In the genomic region with DNA sequence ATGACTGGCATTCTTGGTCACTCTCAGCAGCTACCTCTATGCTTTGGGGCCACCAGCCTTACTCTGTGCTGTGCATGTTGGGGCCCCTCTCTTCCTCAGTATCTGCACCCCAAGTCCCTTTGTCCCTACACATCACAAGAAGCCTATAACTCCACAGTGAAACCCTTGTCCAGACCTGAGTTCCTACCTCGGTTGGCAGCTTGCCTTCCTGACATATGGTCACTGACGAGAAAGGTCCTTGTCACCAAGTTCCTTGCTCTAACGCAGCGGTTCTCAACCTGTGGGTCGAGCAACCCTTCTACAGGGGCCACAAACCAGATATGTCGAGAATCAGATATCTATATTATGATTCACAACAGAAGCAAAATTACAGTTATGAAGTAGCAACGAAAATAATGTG, we compare ENCODE assay signal across 26 mouse cellular contexts. TPM values are rescaled to one million over a fixed set of nuclear protein-coding genes. Genes with fewer than 3 reads are reported as not detected.
DNase-seq lines count a peak whose midpoint lies in the region; ATAC-seq and TF ChIP-seq lines count a peak whose summit lies in the region.
"Had no signal": no experiment of that assay in that cellular context is flagged by ENCODE, and none has a peak within 500 bp of the region (broad histone marks: within the 10 kb centered on the region; RNA-seq: fewer than 3 reads in every experiment).

No protein-coding gene starts in this region.

- no peak for TF ChIP-seq CTCF in cerebellum, adult 2 months (IDR thresholded peaks at IDR 0.05; ENCODE audit: borderline replicate concordance, insufficient read depth, low read depth, low read length)

- no peak overlapping the region for H3K9ac ChIP-seq in heart, embryonic 11.5 days (ENCODE audit: low read depth, low read length)
- H3K9ac ChIP-seq: embryonic facial prominence, embryonic 12.5 days; forebrain, embryonic 13.5 days; forebrain, embryonic 15.5 days; forebrain, postnatal 0 days had no signal

- no peaks in the 10 kb centered on the region for H3K9me3 ChIP-seq in heart, embryonic 11.5 days (replicated peaks; ENCODE audit: control insufficient read depth, low read length)
- H3K9me3 ChIP-seq: embryonic facial prominence, embryonic 10.5 days; embryonic facial prominence, embryonic 12.5 days; forebrain, embryonic 13.5 days; forebrain, embryonic 15.5 days; G1E had no signal

- peak; percentile 31 to 50 for DNase-seq in cerebellum, adult 2 months
- no peak for DNase-seq in cerebellum, adult 9-11 months
- peak; percentile 52 to 72 for DNase-seq in cerebellum, postnatal 25 days
- no peak for DNase-seq in cerebellum, postnatal 4 days (ENCODE audit: low spot score in 2 of 2)
- DNase-seq in heart, adult 11 months = peak; percentile 82
- DNase-seq in adrenal gland, postnatal 25 days = no peak
- DNase-seq: adrenal gland, adult 8-10 months; adrenal gland, postnatal 14 days; B cell, adult 2 months; cerebellum, adult 11 months; cerebellum, adult 8-10 months; forebrain, postnatal 0 days had no signal

- H3K4me3 ChIP-seq in cerebellum, adult 2 months (replicated peaks; ENCODE audit: insufficient read depth, low read depth, low read length) = no peak overlapping the region
- H3K4me3 ChIP-seq in heart, embryonic 11.5 days (ENCODE audit: low read depth, low read length) = no peak overlapping the region
- H3K4me3 ChIP-seq: embryonic facial prominence, embryonic 10.5 days; embryonic facial prominence, embryonic 12.5 days; forebrain, embryonic 13.5 days; forebrain, embryonic 15.5 days had no signal

- H3K4me2 ChIP-seq in heart, embryonic 11.5 days = no peak overlapping the region
- H3K4me2 ChIP-seq: embryonic facial prominence, embryonic 12.5 days; forebrain, embryonic 13.5 days; forebrain, embryonic 15.5 days had no signal

- no peak overlapping the region for H3K27ac ChIP-seq in cerebellum, adult 2 months (ENCODE audit: insufficient read depth, low read length)
- no peak overlapping the region for H3K27ac ChIP-seq in heart, embryonic 11.5 days (ENCODE audit: low read depth, low read length)
- H3K27ac ChIP-seq: embryonic facial prominence, embryonic 10.5 days; embryonic facial prominence, embryonic 12.5 days; forebrain, embryonic 13.5 days; forebrain, embryonic 15.5 days had no signal

- peaks cover 4% of the 10 kb centered on the region for H3K4me1 ChIP-seq in cerebellum, adult 2 months (ENCODE audit: control insufficient read depth, insufficient read depth, low read length)
- H3K4me1 ChIP-seq in heart, embryonic 11.5 days (ENCODE audit: control insufficient read depth, insufficient read depth, low read length) = peaks cover 13% of the 10 kb centered on the region
- H3K4me1 ChIP-seq: forebrain, embryonic 13.5 days; forebrain, embryonic 15.5 days had no signal

- 30% methylated on average over 7 of the region's 7 CpGs for WGBS in cerebellum, adult 2 months
- 66% methylated on average over 7 of the region's 7 CpGs for WGBS in heart, embryonic 11.5 days (ENCODE audit: insufficient replicate concordance)

- no peak for TF ChIP-seq POLR2A in cerebellum, adult 2 months (IDR thresholded peaks at IDR 0.05; ENCODE audit: borderline replicate concordance, insufficient read depth, low read length)

- ATAC-seq in heart, embryonic 11.5 days (replicated peaks; ENCODE audit: insufficient number of reproducible peaks, low FRiP score, low TSS enrichment) = no peak
- ATAC-seq: activated CD4-positive, CD25-positive, alpha-beta regulatory T cell, adult 4 months; CD4-positive, CD25-positive, alpha-beta regulatory T cell, adult 4 months; forebrain, embryonic 13.5 days; forebrain, embryonic 15.5 days; forebrain, postnatal 0 days; Patski had no signal

- no peaks in the 10 kb centered on the region for H3K27me3 ChIP-seq in cerebellum, adult 2 months (ENCODE audit: control insufficient read depth, insufficient read depth, low read length)
- H3K27me3 ChIP-seq in heart, embryonic 11.5 days (ENCODE audit: control insufficient read depth, insufficient read depth, low read length) = peaks cover 3% of the 10 kb centered on the region; the same call in 1 of the 2 replicates
- H3K27me3 ChIP-seq: embryonic facial prominence, embryonic 12.5 days; forebrain, embryonic 13.5 days; forebrain, embryonic 15.5 days; Patski had no signal

- H3K36me3 ChIP-seq in heart, embryonic 11.5 days (ENCODE audit: control insufficient read depth, insufficient read depth, low read length) = no peaks in the 10 kb centered on the region
- H3K36me3 ChIP-seq: embryonic facial prominence, embryonic 10.5 days; embryonic facial prominence, embryonic 12.5 days; forebrain, embryonic 15.5 days; G1E had no signal

RNA-seq across cellular contexts. Expression of gene Lbp, which starts 23.2 kb away (rescaled TPM):
- polyA plus RNA-seq in cerebellum, adult 2 months (2012; rRNA removed) = 2.8 and 9.2 TPM in 2 replicates
- polyA plus RNA-seq in heart, embryonic 11.5 days (2014; fragmentation: Nextera tagmentation; extraction: Ambion mirVana) = 9.2 and 10.1 TPM in 2 replicates
- total RNA-seq in adrenal gland, postnatal 25 days (2021) = 11.5 and 12.4 TPM in 2 replicates
- total RNA-seq: G1E had no signal
- polyA plus RNA-seq: G1E had no signal

RNA-seq across cellular contexts. Expression of gene Bpi, which starts 25.2 kb away (rescaled TPM):
- not detected in 2 replicates for polyA plus RNA-seq in cerebellum, adult 2 months (2012; rRNA removed)
- not detected in 2 replicates for polyA plus RNA-seq in heart, embryonic 11.5 days (2014; fragmentation: Nextera tagmentation; extraction: Ambion mirVana)
- not detected in 2 replicates for total RNA-seq in adrenal gland, postnatal 25 days (2021)
- total RNA-seq: adrenal gland, adult 18-20 months; adrenal gland, adult 8-10 months; adrenal gland, postnatal 14 days; adrenal gland, postnatal 4 days; forebrain, postnatal 0 days; G1E had no signal
- polyA plus RNA-seq: activated CD4-positive, CD25-positive, alpha-beta regulatory T cell, adult 4 months; CD4-positive, CD25-positive, alpha-beta regulatory T cell, adult 4 months; cortical plate, adult 2 months; embryonic facial prominence, embryonic 10.5 days; embryonic facial prominence, embryonic 12.5 days; embryonic facial prominence, embryonic 14.5 days; forebrain, embryonic 11.5 days; forebrain, embryonic 13.5 days; forebrain, embryonic 15.5 days; forebrain, postnatal 0 days; G1E had no signal

RNA-seq across cellular contexts. Expression of gene D630003M21Rik, which starts 54.1 kb away (rescaled TPM):
- 2.3 and 2.4 TPM in 2 replicates for polyA plus RNA-seq in cerebellum, adult 2 months (2012; rRNA removed)
- 0.37 and 0.57 TPM in 2 replicates for polyA plus RNA-seq in heart, embryonic 11.5 days (2014; fragmentation: Nextera tagmentation; extraction: Ambion mirVana)
- total RNA-seq in adrenal gland, postnatal 25 days (2021) = 1.3 and 2.4 TPM in 2 replicates
- polyA plus RNA-seq: activated CD4-positive, CD25-positive, alpha-beta regulatory T cell, adult 4 months; CD4-positive, CD25-positive, alpha-beta regulatory T cell, adult 4 months; G1E had no signal

Comparison
In these comparisons a context has a peak if more than half of its experiments do, and no peak if none do; other contexts are left out.
1. DNase-seq: peak in cerebellum, adult 2 months (2 of 2), cerebellum, postnatal 25 days (2 of 2) and heart, adult 11 months (single experiment); none in cerebellum, adult 9-11 months (single experiment), cerebellum, postnatal 4 days (0 of 2) and adrenal gland, postnatal 25 days (single experiment).